Mouse (Mus musculus): ENCODE measurements around the gene Tbcb. TPM values are rescaled to one million over a fixed set of nuclear protein-coding genes. Genes with fewer than 3 reads are reported as not detected.
"Not testable (repeated sequence)": the region's sequence is repeated elsewhere in the genome, so short reads cannot be mapped to it uniquely, and the experiment has no call there.

Tbcb gene
- polyA plus RNA-seq, 1 experiment from 2014 or later, result 245 TPM

DNA sequence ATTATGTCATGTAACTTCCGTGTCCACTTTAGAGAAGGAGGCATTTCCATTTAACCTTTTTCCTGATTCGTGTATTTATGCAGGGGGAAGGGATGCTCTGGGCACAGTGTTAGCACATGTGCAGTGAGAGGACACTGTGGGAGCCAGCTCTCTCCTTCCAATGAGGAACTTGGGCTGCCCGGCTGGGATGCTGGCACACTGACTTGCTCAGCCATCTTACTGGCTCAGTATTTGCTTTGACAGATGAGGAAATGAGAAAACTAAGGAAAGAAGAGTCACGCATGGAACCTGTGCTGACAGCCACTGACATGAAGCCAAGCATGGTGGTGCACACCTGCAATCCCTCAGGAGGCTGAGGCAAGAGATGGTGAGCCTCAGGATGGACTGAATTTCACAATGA, 37.6 kb upstream of the Tbcb start:
- WGBS, result 89% methylated on average over 4 of the region's 4 CpGs

DNA sequence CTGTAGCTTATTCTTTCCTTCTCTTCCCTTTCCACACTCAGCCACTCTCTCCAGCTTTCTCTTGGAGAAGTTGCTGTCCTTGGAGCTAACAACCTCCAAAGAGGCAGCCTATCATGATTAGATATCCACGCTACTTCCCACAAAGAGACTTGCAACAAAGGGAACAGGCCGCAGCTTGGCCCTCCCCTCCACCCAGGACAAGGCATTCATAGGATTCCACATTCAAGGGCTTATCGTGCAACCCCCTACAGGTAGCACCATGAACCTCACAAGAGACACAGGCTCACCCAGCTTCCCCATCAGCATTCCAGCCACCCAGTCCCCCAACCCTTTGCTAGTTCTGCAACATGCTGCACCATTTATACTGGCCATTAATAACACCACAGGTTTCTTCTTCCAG, 34.7 kb upstream of the Tbcb start:
- no peaks in the 10 kb centered on the region for H3K9me3 ChIP-seq (replicated peaks; ENCODE audit: control insufficient read depth, low read length)
- WGBS, result 87% methylated on average over 3 of the region's 3 CpGs
- no peaks in the 10 kb centered on the region; the same call in 1 of the 2 replicates for H3K36me3 ChIP-seq (replicated peaks; ENCODE audit: control insufficient read depth, insufficient read depth, low read depth, low read length)
- H3K9ac ChIP-seq (replicated peaks; ENCODE audit: low read length), result no peak overlapping the region
- no peaks in the 10 kb centered on the region for H3K4me1 ChIP-seq (ENCODE audit: control insufficient read depth, insufficient read depth, low read length)
- ATAC-seq (replicated peaks; ENCODE audit: insufficient number of reproducible peaks, low FRiP score, low TSS enrichment, low read depth), result no peak
- no peak overlapping the region for H3K4me3 ChIP-seq (ENCODE audit: low read depth, low read length)
- DNase-seq (ENCODE audit: low spot score), result no peak
- H3K27ac ChIP-seq (replicated peaks; ENCODE audit: low read depth, low read length), result no peak overlapping the region
- no peak overlapping the region for H3K4me2 ChIP-seq (ENCODE audit: low read depth, low read length)
- H3K27me3 ChIP-seq (ENCODE audit: control insufficient read depth, insufficient read depth, low read length), result no peaks in the 10 kb centered on the region

More for the DNA sequence above, 37.6 kb upstream of the Tbcb start:
- Histone ChIP-seq H3K9me3 (replicated peaks; ENCODE audit: control insufficient read depth, low read length) (no peaks in the 10 kb centered on the region), H3K27me3 (ENCODE audit: control insufficient read depth, insufficient read depth, low read length) (no peaks in the 10 kb centered on the region), H3K4me2 (ENCODE audit: low read depth, low read length) (no peak overlapping the region), H3K9ac (replicated peaks; ENCODE audit: low read length) (no peak overlapping the region), H3K4me1 (ENCODE audit: control insufficient read depth, insufficient read depth, low read length) (no peaks in the 10 kb centered on the region), H3K36me3 (replicated peaks; ENCODE audit: control insufficient read depth, insufficient read depth, low read depth, low read length) (no peaks in the 10 kb centered on the region; the same call in 1 of the 2 replicates), H3K4me3 (ENCODE audit: low read depth, low read length) (no peak overlapping the region), H3K27ac (replicated peaks; ENCODE audit: low read depth, low read length) (no peak overlapping the region)
- DNase-seq (ENCODE audit: low spot score) (no peak), ATAC-seq (replicated peaks; ENCODE audit: insufficient number of reproducible peaks, low FRiP score, low TSS enrichment, low read depth) (no peak)

DNA sequence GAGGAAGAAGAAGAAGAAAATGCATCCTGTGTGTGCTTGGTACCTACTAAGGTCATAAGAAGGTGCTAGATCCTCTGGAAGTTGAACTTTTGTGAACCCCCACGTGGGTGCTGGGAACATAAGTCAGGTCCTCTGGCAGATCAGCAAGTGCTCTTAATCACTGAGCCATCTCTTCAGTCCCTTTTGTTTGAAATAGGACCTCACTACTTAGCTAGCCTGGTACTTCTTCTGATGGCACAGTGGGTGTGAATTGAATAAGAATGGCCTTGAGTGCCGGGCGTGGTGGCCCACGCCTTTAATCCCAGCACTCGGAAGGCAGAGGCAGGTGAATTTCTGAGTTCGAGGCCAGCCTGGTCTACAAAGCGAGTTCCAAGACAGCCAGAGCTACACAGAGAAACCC, 33.9 kb upstream of the Tbcb start:
- H3K4me2 ChIP-seq (ENCODE audit: low read depth, low read length), result no peak overlapping the region
- 86% methylated on average over 7 of the region's 7 CpGs for WGBS
- no peak overlapping the region for H3K9ac ChIP-seq (replicated peaks; ENCODE audit: low read length)
- H3K27ac ChIP-seq (replicated peaks; ENCODE audit: low read depth, low read length), result no peak overlapping the region
- no peak for DNase-seq (ENCODE audit: low spot score)
- no peaks in the 10 kb centered on the region for H3K9me3 ChIP-seq (replicated peaks; ENCODE audit: control insufficient read depth, low read length)
- H3K27me3 ChIP-seq (ENCODE audit: control insufficient read depth, insufficient read depth, low read length), result no peaks in the 10 kb centered on the region
- H3K36me3 ChIP-seq (replicated peaks; ENCODE audit: control insufficient read depth, insufficient read depth, low read depth, low read length), result no peaks in the 10 kb centered on the region; the same call in 1 of the 2 replicates
- no peak for ATAC-seq (replicated peaks; ENCODE audit: insufficient number of reproducible peaks, low FRiP score, low TSS enrichment, low read depth)
- H3K4me3 ChIP-seq (ENCODE audit: low read depth, low read length), result no peak overlapping the region
- H3K4me1 ChIP-seq (ENCODE audit: control insufficient read depth, insufficient read depth, low read length), result no peaks in the 10 kb centered on the region

DNA sequence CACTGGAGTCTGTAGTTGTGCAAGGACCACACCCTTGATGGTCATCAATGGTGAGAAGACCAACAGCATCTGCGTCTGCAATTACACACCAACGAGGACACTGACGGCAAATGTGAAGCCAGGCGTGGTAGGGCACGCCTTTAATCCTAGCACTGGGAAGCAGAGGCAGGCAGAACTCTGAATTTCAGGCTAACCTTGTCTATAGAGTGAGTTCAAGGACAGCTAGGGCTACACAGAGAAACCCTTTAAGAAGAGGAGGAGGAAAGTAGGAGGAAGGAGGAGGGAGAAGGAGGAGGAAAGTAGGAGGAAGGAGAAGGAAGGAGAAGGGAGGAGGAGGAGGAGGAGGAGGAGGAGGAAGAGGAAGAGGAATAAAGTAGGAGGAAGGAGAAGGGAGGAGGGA, 33.5 kb upstream of the Tbcb start:
- no peak overlapping the region for H3K4me3 ChIP-seq (ENCODE audit: low read depth, low read length)
- H3K4me2 ChIP-seq (ENCODE audit: low read depth, low read length), result no peak overlapping the region
- no peak overlapping the region for H3K27ac ChIP-seq (replicated peaks; ENCODE audit: low read depth, low read length)
- WGBS, result 95% methylated on average over 5 of the region's 5 CpGs
- no peak overlapping the region for H3K9ac ChIP-seq (replicated peaks; ENCODE audit: low read length)
- H3K36me3 ChIP-seq (replicated peaks; ENCODE audit: control insufficient read depth, insufficient read depth, low read depth, low read length), result no peaks in the 10 kb centered on the region; the same call in 1 of the 2 replicates
- no peaks in the 10 kb centered on the region for H3K27me3 ChIP-seq (ENCODE audit: control insufficient read depth, insufficient read depth, low read length)
- no peak for DNase-seq (ENCODE audit: low spot score)
- H3K4me1 ChIP-seq (ENCODE audit: control insufficient read depth, insufficient read depth, low read length), result no peaks in the 10 kb centered on the region
- no peaks in the 10 kb centered on the region for H3K9me3 ChIP-seq (replicated peaks; ENCODE audit: control insufficient read depth, low read length)
- ATAC-seq (replicated peaks; ENCODE audit: insufficient number of reproducible peaks, low FRiP score, low TSS enrichment, low read depth), result no peak

DNA sequence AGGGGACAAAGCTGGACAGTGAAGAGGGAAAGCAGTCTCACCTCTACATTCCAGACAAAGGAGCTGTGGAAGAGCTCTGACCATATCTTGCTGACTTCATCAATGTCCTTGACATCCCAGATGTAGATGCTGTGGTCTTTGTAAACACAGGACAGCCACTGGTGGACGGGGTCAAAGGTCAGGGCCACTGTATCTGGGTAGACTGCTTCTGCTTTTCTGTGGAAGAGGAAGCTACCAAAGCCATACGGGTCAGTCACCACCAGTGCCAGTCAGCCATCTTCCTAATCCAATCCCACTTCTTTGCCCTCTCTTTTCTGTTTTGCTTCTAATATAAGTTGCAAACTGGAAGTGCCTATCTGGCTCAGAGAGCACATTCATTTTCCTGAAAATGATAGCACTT, 33.0 kb upstream of the Tbcb start:
- no peaks in the 10 kb centered on the region for H3K27me3 ChIP-seq (ENCODE audit: control insufficient read depth, insufficient read depth, low read length)
- no peaks in the 10 kb centered on the region for H3K9me3 ChIP-seq (replicated peaks; ENCODE audit: control insufficient read depth, low read length)
- H3K4me1 ChIP-seq (ENCODE audit: control insufficient read depth, insufficient read depth, low read length), result no peaks in the 10 kb centered on the region
- ATAC-seq (replicated peaks; ENCODE audit: insufficient number of reproducible peaks, low FRiP score, low TSS enrichment, low read depth) (no peak), DNase-seq (ENCODE audit: low spot score) (no peak)
- H3K4me2 ChIP-seq (ENCODE audit: low read depth, low read length), result no peak overlapping the region
- no peaks in the 10 kb centered on the region; the same call in 1 of the 2 replicates for H3K36me3 ChIP-seq (replicated peaks; ENCODE audit: control insufficient read depth, insufficient read depth, low read depth, low read length)
- H3K4me3 ChIP-seq (ENCODE audit: low read depth, low read length), result no peak overlapping the region
- 80% methylated on average over 2 of the region's 2 CpGs for WGBS
- no peak overlapping the region for H3K27ac ChIP-seq (replicated peaks; ENCODE audit: low read depth, low read length)
- no peak overlapping the region for H3K9ac ChIP-seq (replicated peaks; ENCODE audit: low read length)

DNA sequence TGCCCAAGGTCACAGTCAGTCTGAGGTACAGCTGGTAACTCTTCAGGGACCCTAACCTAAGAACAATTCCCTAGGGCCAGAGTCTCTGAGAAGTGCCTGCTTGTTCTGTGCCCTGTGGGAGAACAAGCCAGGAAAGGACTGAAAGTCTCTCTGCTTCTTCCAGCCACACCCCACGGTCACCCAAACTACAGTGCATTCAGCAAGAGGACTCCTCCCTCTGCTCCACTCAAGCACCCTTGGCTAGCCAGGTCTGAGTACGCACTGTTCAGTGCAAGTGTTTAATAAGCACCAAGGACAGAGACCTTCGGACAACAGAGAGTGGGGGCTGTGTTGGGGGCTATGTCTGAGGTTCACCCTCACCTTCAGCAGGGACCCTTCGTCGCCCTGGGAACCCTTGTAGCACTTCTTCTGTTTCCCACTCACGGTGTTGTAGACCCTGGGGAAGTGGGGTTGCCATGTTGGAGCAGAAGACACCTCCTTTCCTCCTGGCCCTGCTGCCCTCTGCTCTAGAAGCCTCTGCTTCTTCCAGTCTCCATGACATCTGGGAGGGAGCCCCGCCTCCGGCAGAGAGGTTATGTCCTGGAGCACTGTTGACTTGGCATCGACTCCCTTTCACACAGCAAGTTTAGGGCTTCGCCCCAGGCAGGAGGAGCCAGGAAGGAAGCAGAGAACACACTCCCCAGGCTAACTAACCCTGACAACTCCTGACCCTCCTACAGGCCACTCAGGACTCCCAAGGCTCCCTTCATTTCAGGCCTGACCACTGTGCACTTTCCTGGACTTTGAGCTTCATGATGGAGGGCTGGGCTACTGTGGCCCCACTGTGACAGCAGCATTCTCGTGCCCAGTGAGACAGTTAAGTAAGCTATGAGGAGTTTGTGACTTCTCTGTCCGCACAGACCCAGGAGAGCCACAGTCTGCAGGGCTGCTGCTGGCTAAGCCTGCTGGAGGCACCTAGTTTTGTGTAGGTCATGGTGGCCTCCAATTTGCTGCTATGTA, 20.2 kb upstream of the Tbcb start:
- DNase-seq (ENCODE audit: low spot score) (no peak), ATAC-seq (replicated peaks; ENCODE audit: insufficient number of reproducible peaks, low FRiP score, low TSS enrichment, low read depth) (no peak)
- no peak overlapping the region for H3K4me3 ChIP-seq (ENCODE audit: low read depth, low read length)
- 84% methylated on average over 12 of the region's 12 CpGs for WGBS
- no peak overlapping the region for H3K4me2 ChIP-seq (ENCODE audit: low read depth, low read length)
- no peaks in the 10 kb centered on the region for H3K9me3 ChIP-seq (replicated peaks; ENCODE audit: control insufficient read depth, low read length)
- no peak overlapping the region for H3K27ac ChIP-seq (replicated peaks; ENCODE audit: low read depth, low read length)
- no peaks in the 10 kb centered on the region for H3K27me3 ChIP-seq (ENCODE audit: control insufficient read depth, insufficient read depth, low read length)
- H3K36me3 ChIP-seq (replicated peaks; ENCODE audit: control insufficient read depth, insufficient read depth, low read depth, low read length), result no peaks in the 10 kb centered on the region
- no peak overlapping the region for H3K9ac ChIP-seq (replicated peaks; ENCODE audit: low read length)
- no peaks in the 10 kb centered on the region for H3K4me1 ChIP-seq (ENCODE audit: control insufficient read depth, insufficient read depth, low read length)

DNA sequence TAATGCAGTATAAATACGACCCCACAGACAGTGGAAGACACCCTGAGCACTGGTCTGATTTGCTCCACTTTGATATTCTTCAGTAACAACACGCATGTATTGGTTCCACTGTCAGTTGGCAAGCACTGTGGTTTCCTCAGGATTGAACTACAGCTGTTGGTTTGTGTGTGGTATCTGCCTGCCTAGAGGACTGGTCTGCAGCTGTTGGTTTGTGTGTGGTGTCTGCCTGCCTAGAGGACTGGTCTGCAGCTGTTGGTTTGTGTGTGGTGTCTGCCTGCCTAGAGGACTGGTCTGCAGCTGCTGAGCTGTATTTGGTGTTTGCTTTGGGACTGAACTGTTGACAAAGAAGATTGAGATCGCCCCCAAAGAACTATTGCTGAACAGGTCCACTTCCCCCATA, 5.3 kb upstream of the Tbcb start:
- ATAC-seq (replicated peaks; ENCODE audit: insufficient number of reproducible peaks, low FRiP score, low TSS enrichment, low read depth), result not testable (repeated sequence)

DNA sequence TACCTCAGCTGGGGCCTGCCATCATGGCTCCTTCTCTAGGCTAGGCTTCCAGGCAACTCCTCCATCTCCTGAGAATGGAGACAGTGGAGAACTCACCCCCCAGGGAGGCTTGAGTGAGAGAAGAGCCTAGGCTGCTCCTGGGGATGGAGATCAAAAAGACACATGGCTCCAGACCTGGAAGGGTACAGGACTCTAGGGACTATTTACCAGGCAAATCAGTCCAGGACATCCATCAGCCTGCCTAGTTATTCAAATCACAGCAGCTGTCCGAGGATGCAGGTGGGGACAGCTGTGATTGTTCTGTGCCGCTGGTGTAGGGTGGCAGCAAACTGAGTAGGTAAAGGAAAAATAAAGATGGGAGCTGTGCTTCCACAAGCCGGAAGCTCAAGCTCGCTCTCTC, 3.6 kb upstream of the Tbcb start, which contains the start of gene Ovol3:
Ovol3 (minus strand) TSS at position 101 of the 400 bp plus-strand sequence.
- Histone ChIP-seq H3K36me3 (replicated peaks; ENCODE audit: control insufficient read depth, insufficient read depth, low read depth, low read length) (no peaks in the 10 kb centered on the region), H3K9ac (replicated peaks; ENCODE audit: low read length) (no peak within 1 kb of the TSS), H3K4me3 (ENCODE audit: low read depth, low read length) (no peak within 1 kb of the TSS), H3K4me2 (ENCODE audit: low read depth, low read length) (no peak within 1 kb of the TSS), H3K9me3 (replicated peaks; ENCODE audit: control insufficient read depth, low read length) (no peaks in the 10 kb centered on the region), H3K27ac (replicated peaks; ENCODE audit: low read depth, low read length) (no peak within 1 kb of the TSS), H3K4me1 (ENCODE audit: control insufficient read depth, insufficient read depth, low read length) (no peaks in the 10 kb centered on the region; the same call in 1 of the 2 replicates), H3K27me3 (ENCODE audit: control insufficient read depth, insufficient read depth, low read length) (no peaks in the 10 kb centered on the region)
- WGBS, result 87% methylated on average over 4 of the region's 4 CpGs
- ATAC-seq (replicated peaks; ENCODE audit: insufficient number of reproducible peaks, low FRiP score, low TSS enrichment, low read depth) (no peak), DNase-seq (ENCODE audit: low spot score) (no peak)

More for the DNA sequence above, 5.3 kb upstream of the Tbcb start:
- not testable (repeated sequence) for H3K4me1 ChIP-seq (ENCODE audit: control insufficient read depth, insufficient read depth, low read length); H3K9ac ChIP-seq (replicated peaks; ENCODE audit: low read length); H3K27ac ChIP-seq (replicated peaks; ENCODE audit: low read depth, low read length); H3K36me3 ChIP-seq (replicated peaks; ENCODE audit: control insufficient read depth, insufficient read depth, low read depth, low read length); DNase-seq (ENCODE audit: low spot score); H3K9me3 ChIP-seq (replicated peaks; ENCODE audit: control insufficient read depth, low read length); H3K4me2 ChIP-seq (ENCODE audit: low read depth, low read length); H3K4me3 ChIP-seq (ENCODE audit: low read depth, low read length); H3K27me3 ChIP-seq (ENCODE audit: control insufficient read depth, insufficient read depth, low read length)
- 86% methylated on average over 3 of the region's 3 CpGs for WGBS
